Mouse (Mus musculus) midbrain, postnatal 0 days (tissue): ENCODE measurements around the gene Tenm4. TPM values are rescaled to one million over a fixed set of nuclear protein-coding genes. Genes with fewer than 3 reads are reported as not detected.

Experiments used
- ATAC-seq: fragments of 200-750 bp; cut with Nextera tagmentation; 2 replicates; pipeline ENCODE4 v1.8.0; 2017; ENCODE audit warnings: moderate number of reproducible peaks, mild to moderate bottlenecking, moderate TSS enrichment, moderate library complexity; ENCODE audit not compliant: low FRiP score
- DNase-seq: peaks from one replicate; pipeline ENCODE4 v3.0.0-alpha.2; 2015; ENCODE audit warnings: low spot score
- H3K27ac ChIP-seq: fragments of 300-500 bp; sonication (generic); 2 replicates; pipeline ENCODE4 v1.5.1; 2014; ENCODE audit warnings: low read depth, mild to moderate bottlenecking, low read length, mixed read lengths
- H3K27me3 ChIP-seq: fragments of 300-500 bp; sonication (generic); 2 replicates; pipeline ENCODE4 v1.6.1; 2014; ENCODE audit warnings: low read length, control low read depth, mixed read lengths; ENCODE audit not compliant: insufficient read depth
- H3K36me3 ChIP-seq: fragments of 300-500 bp; sonication (generic); 2 replicates; pipeline ENCODE4 v1.6.1; 2014; ENCODE audit warnings: low read length, control low read depth, mixed read lengths; ENCODE audit not compliant: insufficient read depth
- H3K4me1 ChIP-seq: fragments of 300-500 bp; sonication (generic); 2 replicates; pipeline ENCODE4 v1.6.1; 2014; ENCODE audit warnings: mild to moderate bottlenecking, control low read depth, antibody characterized with exemption, low read length, mixed read lengths; ENCODE audit not compliant: insufficient read depth
- H3K4me2 ChIP-seq: fragments of 300-500 bp; sonication (generic); 2 replicates; pipeline ENCODE4 v1.6.1; 2014; ENCODE audit warnings: low read depth, mild to moderate bottlenecking, low read length, mixed read lengths; ENCODE audit not compliant: poor library complexity, severe bottlenecking
- H3K4me3 ChIP-seq: fragments of 300-500 bp; sonication (generic); 2 replicates; pipeline ENCODE4 v1.5.1; 2014; ENCODE audit warnings: low read depth, mild to moderate bottlenecking, low read length, moderate library complexity
- H3K9ac ChIP-seq: fragments of 300-500 bp; sonication (generic); replicated peaks from 2 replicates; pipeline ENCODE4 v1.6.1; 2014; ENCODE audit warnings: mild to moderate bottlenecking, low read length, moderate library complexity, mixed read lengths; ENCODE audit not compliant: poor library complexity, severe bottlenecking
- H3K9me3 ChIP-seq: fragments of 300-500 bp; sonication (generic); 2 replicates; pipeline ENCODE4 v1.6.1; 2016; ENCODE audit warnings: low read length, control low read depth
- CTCF ChIP-seq: IDR thresholded peaks from 2 replicates; pipeline ENCODE4 v1.5.1; 2016; ENCODE audit warnings: antibody characterized with exemption, mild to moderate bottlenecking
- WGBS: fragments of 180-500 bp; shearing (Covaris S2); extraction: QIAGEN DNeasy Blood & Tissue Kit; methylation state at CpG from one replicate; pipeline ENCODE4 v1.1.7; 2014; 5-methylcytosine and 5-hydroxymethylcytosine counted together
- polyA plus RNA-seq: library from polyadenylated mRNA; unstranded; fragments of >200 nt; fragmentation: Nextera tagmentation; extraction: Ambion mirVana; gene quantifications from 2 replicates; pipeline ENCODE4 v1.2.1, GENCODE M21; 2015
- total RNA-seq: library from RNA; depleted of rRNA; stranded (reverse); fragments of >200 nt; gene quantifications from 2 replicates; pipeline ENCODE4 v1.2.3, GENCODE M21; 2014

The Tenm4 gene
- total and polyA plus RNA-seq, 2 experiments from 2014 or later, result 35.9 to 56.0 TPM

DNA sequence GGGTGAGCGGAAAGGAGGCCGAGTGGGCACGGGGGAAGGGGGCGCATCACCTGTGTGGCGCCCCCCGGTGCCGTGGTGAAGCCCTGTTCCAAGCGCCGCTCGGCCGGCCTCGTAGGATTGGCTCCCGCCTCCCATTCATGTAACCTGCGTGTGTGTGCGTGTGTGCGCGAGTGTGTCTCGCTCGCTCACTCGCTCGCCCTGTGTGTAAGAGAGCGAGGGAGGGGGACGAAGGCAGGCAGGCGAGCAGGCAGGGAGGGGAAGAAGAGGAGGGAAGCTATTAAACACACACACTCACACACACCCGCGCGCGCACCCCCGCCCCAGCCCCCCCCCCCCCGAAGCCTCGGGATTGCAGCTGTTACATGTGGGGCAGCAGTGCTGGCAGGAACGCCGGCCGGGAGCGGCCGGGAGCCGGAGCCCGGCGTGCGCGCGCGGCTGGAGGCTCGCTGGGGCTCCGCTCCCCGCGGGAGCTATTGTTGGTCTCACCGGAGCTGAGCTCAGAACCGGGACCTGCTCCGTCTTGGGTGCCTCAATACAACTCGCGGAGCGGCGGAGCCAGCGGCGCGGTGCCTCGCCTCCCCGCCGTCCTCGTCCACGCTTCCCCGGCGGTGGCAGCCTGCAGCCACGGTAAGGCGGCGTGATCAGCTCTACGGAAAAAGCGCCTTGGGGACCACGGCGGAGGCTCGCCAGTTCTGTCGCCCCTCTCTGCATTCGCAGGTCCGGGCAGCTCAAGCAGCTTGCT, 38.9 kb downstream of the Tenm4 start:
- Histone ChIP-seq H3K4me2 (peak overlapping the region; percentile 94), H3K27ac (peak overlapping the region; percentile 86), H3K9ac (peak overlapping the region; percentile 91), H3K4me3 (peak overlapping the region; percentile 64), H3K36me3 (no peaks in the 10 kb centered on the region), H3K4me1 (0 out of 2 replicates have a peak, but pooled peaks cover 3% of the 10 kb centered on the region), H3K9me3 (no peaks in the 10 kb centered on the region), H3K27me3 (no peaks in the 10 kb centered on the region)
- ATAC-seq (peak; percentile 69), DNase-seq (peak; percentile 76)
- WGBS, result under 1% methylated on average over 53 of the region's 75 CpGs
- peak; percentile 61 for TF ChIP-seq CTCF

GRCm38 (mm10) chr7:96210525-96211369, 39.7 kb downstream of the Tenm4 start:
- H3K9ac ChIP-seq, result peak overlapping the region; percentile 91
- 0 out of 2 replicates have a peak, but pooled peaks cover 3% of the 10 kb centered on the region for H3K4me1 ChIP-seq
- peak; percentile 59 for TF ChIP-seq CTCF
- H3K27me3 ChIP-seq, result no peaks in the 10 kb centered on the region
- ATAC-seq (peak; percentile 59), DNase-seq (peak; percentile 59)
- peak overlapping the region; percentile 64 for H3K4me3 ChIP-seq
- no peaks in the 10 kb centered on the region for H3K9me3 ChIP-seq
- WGBS, result 0% methylated on average over 45 of the region's 62 CpGs
- peak overlapping the region; percentile 86 for H3K27ac ChIP-seq
- no peaks in the 10 kb centered on the region for H3K36me3 ChIP-seq
- H3K4me2 ChIP-seq, result peak overlapping the region; percentile 94

- TF ChIP-seq CTCF, result no peak
- no peaks in the 10 kb centered on the region for H3K27me3 ChIP-seq
- peak overlapping the region; percentile 94 for H3K4me2 ChIP-seq
- under 1% methylated on average over 17 of the region's 17 CpGs for WGBS
- peak; percentile 27 for DNase-seq
- H3K4me3 ChIP-seq, result peak overlapping the region; percentile 64
- ATAC-seq, result no peak
- H3K36me3 ChIP-seq, result no peaks in the 10 kb centered on the region
- 0 out of 2 replicates have a peak, but pooled peaks cover 3% of the 10 kb centered on the region for H3K4me1 ChIP-seq
- no peaks in the 10 kb centered on the region for H3K9me3 ChIP-seq
- peak overlapping the region; percentile 86 for H3K27ac ChIP-seq
- H3K9ac ChIP-seq, result peak overlapping the region; percentile 91
Observed at GRCm38 (mm10) chr7:96211618-96212021, 40.6 kb downstream of the Tenm4 start.

DNA sequence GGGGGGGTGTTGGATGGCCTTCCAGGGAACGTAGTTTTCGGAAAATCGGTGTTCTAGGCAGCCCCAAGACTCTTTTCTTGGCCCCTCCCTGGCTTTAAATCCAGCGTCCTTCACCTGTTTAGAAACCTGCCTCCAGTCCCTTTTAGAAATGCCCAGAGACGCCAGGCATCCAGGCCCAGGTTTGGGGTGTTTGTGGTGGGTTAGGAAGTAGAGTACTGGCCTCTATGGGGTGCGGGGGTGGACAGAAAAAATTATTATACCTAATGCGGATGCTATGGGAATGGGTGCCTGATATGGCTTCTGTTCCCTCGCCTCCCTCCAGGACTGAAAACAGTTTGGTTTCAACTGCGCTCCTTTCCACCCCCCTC, 41.2 kb downstream of the Tenm4 start:
- H3K4me3 ChIP-seq, result peak overlapping the region; percentile 64
- H3K27me3 ChIP-seq, result no peaks in the 10 kb centered on the region
- peak overlapping the region; percentile 91 for H3K9ac ChIP-seq
- 2% methylated on average over 9 of the region's 9 CpGs for WGBS
- DNase-seq, result no peak
- ATAC-seq, result no peak
- 0 out of 2 replicates have a peak, but pooled peaks cover 3% of the 10 kb centered on the region for H3K4me1 ChIP-seq
- H3K36me3 ChIP-seq, result no peaks in the 10 kb centered on the region
- peak overlapping the region; percentile 26; the same call in 1 of the 2 replicates for H3K27ac ChIP-seq
- H3K9me3 ChIP-seq, result no peaks in the 10 kb centered on the region
- H3K4me2 ChIP-seq, result peak overlapping the region; percentile 94
- TF ChIP-seq CTCF, result no peak

- Histone ChIP-seq H3K4me3 (peak overlapping the region; percentile 64), H3K9me3 (no peaks in the 10 kb centered on the region), H3K4me1 (0 out of 2 replicates have a peak, but pooled peaks cover 3% of the 10 kb centered on the region), H3K4me2 (peak overlapping the region; percentile 94), H3K9ac (peak overlapping the region; percentile 91), H3K36me3 (no peaks in the 10 kb centered on the region), H3K27ac (peak overlapping the region; percentile 58), H3K27me3 (no peaks in the 10 kb centered on the region)
- peak; percentile 18 for ATAC-seq
- TF ChIP-seq CTCF, result peak; percentile 50
- peak; percentile 55 for DNase-seq
- 1% methylated on average over 39 of the region's 48 CpGs for WGBS
Observed at GRCm38 (mm10) chr7:96212592-96213541, 41.8 kb downstream of the Tenm4 start.
